Mouse (Mus musculus) bone marrow macrophage, adult 2 months (primary cell): ENCODE measurements around the gene Timm10. TPM values are rescaled to one million over a fixed set of nuclear protein-coding genes. Genes with fewer than 3 reads are reported as not detected.

Experiments
- H3K27ac ChIP-seq: 2 replicates; pipeline ENCODE4 v1.5.1; 2012; ENCODE audit warnings: low read depth, low read length; ENCODE audit not compliant: insufficient read depth
- H3K4me1 ChIP-seq: 2 replicates; pipeline ENCODE4 v1.6.1; 2012; ENCODE audit warnings: low read length; ENCODE audit not compliant: control insufficient read depth, insufficient read depth
- H3K4me3 ChIP-seq: 2 replicates; pipeline ENCODE4 v1.5.1; 2012; ENCODE audit warnings: mild to moderate bottlenecking, low read length, moderate library complexity; ENCODE audit not compliant: insufficient read depth
- CTCF ChIP-seq: IDR thresholded peaks from 2 replicates; pipeline ENCODE4 v1.5.1; 2012; ENCODE audit warnings: low read depth, mild to moderate bottlenecking, low read length, moderate library complexity
- POLR2A ChIP-seq: IDR thresholded peaks from 2 replicates; pipeline ENCODE4 v1.6.1; 2012; ENCODE audit warnings: mild to moderate bottlenecking, low read depth, low read length, borderline replicate concordance
- polyA plus RNA-seq: library from polyadenylated mRNA; stranded (reverse); fragments of >200 nt; gene quantifications from 2 replicates; pipeline ENCODE4 v1.2.4, GENCODE M21; 2012; ENCODE audit not compliant: missing spikeins, insufficient read depth, insufficient read length

The Timm10 gene
- polyA plus RNA-seq, 1 experiment: 20.7 TPM

- TF ChIP-seq POLR2A (no peak), CTCF (no peak)
- Histone ChIP-seq H3K27ac (no peak overlapping the region), H3K4me1 (peaks cover 8% of the 10 kb centered on the region), H3K4me3 (no peak overlapping the region)
These were observed 14.9 kb upstream of the Timm10 start for GRCm38 (mm10) chr2:84811880-84812279.

GRCm38 (mm10) chr2:84812676-84813075 lies 14.1 kb upstream of the Timm10 start:
- Histone ChIP-seq H3K27ac (no peak overlapping the region), H3K4me3 (no peak overlapping the region), H3K4me1 (peaks cover 8% of the 10 kb centered on the region)
- no peak for TF ChIP-seq POLR2A
- no peak for TF ChIP-seq CTCF

- TF ChIP-seq POLR2A (no peak), CTCF (no peak)
- H3K4me3 ChIP-seq: no peak overlapping the region
- H3K4me1 ChIP-seq: peaks cover 12% of the 10 kb centered on the region
- H3K27ac ChIP-seq: no peak overlapping the region
These were observed 6.9 kb upstream of the Timm10 start for GRCm38 (mm10) chr2:84819861-84820260.

- peaks cover 15% of the 10 kb centered on the region for H3K4me1 ChIP-seq
- H3K4me3 ChIP-seq: no peak within 1 kb of the TSS
- H3K27ac ChIP-seq: no peak within 1 kb of the TSS
- TF ChIP-seq CTCF (no peak), POLR2A (no peak)
These were observed 4.2 kb upstream of the Timm10 start, which contains the start of gene Smtnl1 for GRCm38 (mm10) chr2:84822552-84822951. TSS of gene Smtnl1 (minus strand) at chr2:84822652.

- Histone ChIP-seq H3K27ac (no peak overlapping the region), H3K4me1 (peaks cover 17% of the 10 kb centered on the region), H3K4me3 (no peak overlapping the region)
- no peak for TF ChIP-seq CTCF
- TF ChIP-seq POLR2A: no peak
These were observed 3.6 kb upstream of the Timm10 start for GRCm38 (mm10) chr2:84823237-84823636.

GRCm38 (mm10) chr2:84827283-84827920 lies 605 bp downstream of the Timm10 start:
- Histone ChIP-seq H3K4me1 (peaks cover 8% of the 10 kb centered on the region), H3K4me3 (peak overlapping the region; percentile 84), H3K27ac (peak overlapping the region; percentile 24)
- no peak for TF ChIP-seq CTCF

- H3K27ac ChIP-seq: no peak overlapping the region
- no peak overlapping the region for H3K4me3 ChIP-seq
- 0 out of 2 replicates have a peak, but pooled peaks cover 5% of the 10 kb centered on the region for H3K4me1 ChIP-seq
- TF ChIP-seq CTCF (peak; percentile 89), POLR2A (no peak)
These were observed 5.0 kb downstream of the Timm10 start for GRCm38 (mm10) chr2:84831666-84832391.

GRCm38 (mm10) chr2:84837107-84837506 lies 10.3 kb downstream of the Timm10 start:
- no peak overlapping the region for H3K27ac ChIP-seq

GRCm38 (mm10) chr2:84837817-84838592 lies 11.2 kb downstream of the Timm10 start:
- Histone ChIP-seq H3K4me3 (no peak overlapping the region), H3K4me1 (no peaks in the 10 kb centered on the region), H3K27ac (no peak overlapping the region)
- TF ChIP-seq POLR2A (no peak), CTCF (no peak)

More at GRCm38 (mm10) chr2:84837107-84837506, 10.3 kb downstream of the Timm10 start:
- H3K4me1 ChIP-seq: no peaks in the 10 kb centered on the region
- H3K4me3 ChIP-seq: no peak overlapping the region
- TF ChIP-seq POLR2A (no peak), CTCF (no peak)

- H3K27ac ChIP-seq: no peak within 1 kb of the TSS
- H3K4me1 ChIP-seq: no peaks in the 10 kb centered on the region
- TF ChIP-seq CTCF (no peak), POLR2A (no peak)
- H3K4me3 ChIP-seq: no peak within 1 kb of the TSS
These were observed 11.8 kb downstream of the Timm10 start, which contains the start of gene Slc43a1 for GRCm38 (mm10) chr2:84838593-84838949. TSS of gene Slc43a1 (plus strand) at chr2:84838850.
